Mouse (Mus musculus) CH12F3 (cell line): ENCODE data around the gene Ablim1.

ENCODE experiments used
- in situ Hi-C: fragments of 300-500 bp; cut with MboI; formaldehyde crosslinking; loops from 2 replicates; pipeline ENCODE4 v1.14.3; 2020; ENCODE audit warnings: low sequenced_read_pairs

The Ablim1 gene

DNA sequence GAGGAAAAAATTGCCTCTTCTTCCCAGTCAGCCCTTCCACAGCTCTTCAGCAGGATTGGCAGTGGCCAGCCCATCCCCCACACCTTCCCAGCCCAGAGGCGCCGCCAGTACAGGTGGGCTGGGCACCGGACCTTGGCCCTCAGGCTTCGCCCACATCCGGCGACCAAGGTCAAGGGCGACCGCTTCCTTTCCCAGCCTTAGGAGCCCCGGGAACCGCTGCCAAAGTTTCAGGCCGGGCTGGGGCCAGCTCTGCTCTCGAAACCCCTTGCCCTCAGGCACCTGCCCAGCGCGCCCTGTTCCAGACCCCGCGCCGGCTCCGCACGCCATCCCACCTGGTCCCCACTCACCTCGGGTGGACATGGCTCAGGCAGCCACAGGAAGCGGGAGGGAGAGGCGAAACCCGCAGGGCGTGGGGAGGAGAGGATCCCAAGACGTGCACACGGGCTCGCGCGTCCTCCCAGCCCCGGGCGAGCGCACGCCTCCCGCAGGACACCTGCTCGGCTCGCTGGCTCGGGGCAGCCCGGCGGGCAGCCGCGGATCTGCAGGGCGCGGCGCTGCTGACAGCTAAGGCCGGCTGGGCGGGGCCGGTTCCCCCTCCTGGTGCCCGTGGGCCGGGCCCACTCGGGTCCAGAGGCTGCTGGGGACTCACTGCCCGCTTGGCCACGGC is at the start of gene Ablim1:
Ablim1 (minus strand) TSS at position 574 of the 667 bp plus-strand sequence.
- in situ Hi-C loops = no loop called here

DNA sequence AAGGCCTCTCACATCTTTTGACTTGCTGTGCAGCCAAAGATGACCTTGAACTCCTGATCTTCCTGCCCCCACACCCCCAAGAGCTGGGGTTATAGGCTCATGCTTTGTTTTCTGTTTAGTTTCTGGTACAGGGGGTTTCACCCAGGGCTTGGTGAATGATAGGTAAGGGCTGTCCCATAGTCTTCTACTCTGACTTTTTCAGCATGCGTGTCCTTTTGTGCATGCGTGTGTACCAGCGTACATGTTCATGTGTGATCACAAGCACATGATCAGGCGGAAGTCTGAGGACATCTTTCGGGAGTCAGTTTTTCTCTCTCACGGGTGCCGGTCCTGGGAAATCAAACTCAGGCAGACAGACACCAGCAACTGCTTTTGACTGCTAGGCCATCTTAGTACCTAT is 48.8 kb upstream of the Ablim1 start:
- in situ Hi-C loops = no loop called here

DNA sequence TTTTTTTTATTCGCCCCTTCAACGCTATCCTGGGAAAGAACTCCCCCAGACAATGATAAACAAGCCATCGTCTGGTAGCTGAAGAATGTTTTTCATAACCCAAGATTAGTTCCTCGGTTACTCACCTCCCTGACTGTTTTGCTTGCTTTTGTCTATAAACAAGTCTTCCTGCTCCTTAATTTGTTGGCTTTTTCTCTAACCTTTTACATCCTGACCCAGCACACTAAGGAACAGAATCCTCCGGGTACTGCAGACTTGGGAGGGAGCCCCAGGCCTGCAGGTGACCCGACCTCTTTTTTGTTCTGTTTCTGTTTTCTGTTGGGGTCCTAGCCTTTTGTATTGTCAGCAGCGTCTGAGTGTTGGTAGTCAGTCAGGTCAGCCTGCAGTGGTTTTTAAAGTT is 48.4 kb upstream of the Ablim1 start:
- in situ Hi-C loops = no loop called here

DNA sequence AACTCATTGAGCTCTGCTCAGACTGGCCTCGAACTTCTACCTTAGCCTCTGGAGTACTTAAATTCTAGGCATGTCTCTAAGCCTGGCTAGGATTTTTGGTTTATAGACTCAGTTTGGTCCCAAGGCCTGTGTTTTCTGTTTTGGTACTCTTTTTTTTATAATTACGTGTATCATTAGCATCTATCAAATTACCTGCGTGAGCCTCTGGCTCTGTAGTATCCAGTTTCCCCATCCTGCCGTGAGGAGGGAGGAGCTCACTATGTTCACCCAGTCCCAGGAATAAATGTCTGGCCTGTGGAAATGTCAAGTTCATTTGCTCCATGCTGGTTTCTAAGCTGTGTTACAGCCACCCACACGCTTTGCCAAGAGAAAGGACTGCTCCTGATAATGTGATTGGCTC is 47.9 kb upstream of the Ablim1 start:
- in situ Hi-C loops = no loop called here

DNA sequence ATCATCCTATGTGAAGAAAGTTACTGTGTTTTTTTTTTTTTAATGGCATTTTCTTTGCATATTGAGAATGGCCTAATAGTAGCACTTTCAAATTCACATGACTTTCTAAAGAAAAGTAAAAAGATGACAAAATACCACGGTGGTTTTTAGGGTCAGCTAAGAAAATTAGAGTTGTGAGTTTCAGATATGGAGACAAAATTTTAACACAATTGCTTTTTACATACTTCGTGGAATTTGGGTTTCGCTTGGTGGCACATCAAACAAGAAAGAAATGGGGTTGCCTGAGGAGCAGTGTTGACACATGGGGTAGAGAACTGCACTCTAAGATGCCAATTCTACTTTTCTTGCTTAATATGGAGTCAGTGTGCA is 47.2 kb upstream of the Ablim1 start:
- in situ Hi-C loops = no loop called here

DNA sequence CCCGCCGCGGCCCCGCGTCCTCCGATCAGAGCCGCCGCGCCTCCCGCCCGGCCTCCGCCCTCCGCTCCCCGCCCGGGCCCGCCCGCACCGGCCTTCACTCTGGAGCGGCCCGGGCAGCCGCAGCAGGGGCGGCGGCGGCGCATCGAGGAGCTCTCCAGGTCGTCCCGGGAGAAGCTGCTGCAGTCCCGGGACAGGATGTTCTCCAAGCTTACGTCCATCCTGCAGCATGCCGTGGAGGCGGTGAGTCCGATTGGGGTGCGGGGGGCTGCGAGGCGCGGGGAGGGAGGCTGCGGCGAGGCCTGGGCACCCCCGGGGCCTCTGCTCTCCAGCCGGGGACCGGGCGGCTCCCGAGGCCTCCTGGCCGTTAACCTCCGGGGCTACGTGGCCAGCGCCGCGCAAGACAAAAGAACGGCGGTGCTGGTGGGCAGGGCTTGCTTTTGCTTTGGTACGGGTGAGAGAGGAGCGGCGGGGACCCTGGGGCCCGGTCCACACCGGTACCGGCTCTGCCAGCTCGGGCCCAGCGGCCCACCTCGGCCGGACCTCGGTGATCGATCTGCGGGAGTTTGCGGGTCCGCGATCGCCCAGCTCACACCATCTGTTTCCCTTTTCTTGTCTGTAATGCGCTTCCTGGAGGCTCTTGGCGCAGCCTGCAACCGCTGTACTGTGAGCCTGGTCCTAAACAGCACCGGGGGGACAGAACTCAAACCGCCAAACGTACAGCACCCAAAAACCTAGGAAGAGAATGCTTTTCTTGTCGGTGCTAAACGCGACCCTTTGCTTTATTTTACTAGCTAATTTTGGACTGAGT is 46.6 kb upstream of the Ablim1 start:
- in situ Hi-C loops = no loop called here

DNA sequence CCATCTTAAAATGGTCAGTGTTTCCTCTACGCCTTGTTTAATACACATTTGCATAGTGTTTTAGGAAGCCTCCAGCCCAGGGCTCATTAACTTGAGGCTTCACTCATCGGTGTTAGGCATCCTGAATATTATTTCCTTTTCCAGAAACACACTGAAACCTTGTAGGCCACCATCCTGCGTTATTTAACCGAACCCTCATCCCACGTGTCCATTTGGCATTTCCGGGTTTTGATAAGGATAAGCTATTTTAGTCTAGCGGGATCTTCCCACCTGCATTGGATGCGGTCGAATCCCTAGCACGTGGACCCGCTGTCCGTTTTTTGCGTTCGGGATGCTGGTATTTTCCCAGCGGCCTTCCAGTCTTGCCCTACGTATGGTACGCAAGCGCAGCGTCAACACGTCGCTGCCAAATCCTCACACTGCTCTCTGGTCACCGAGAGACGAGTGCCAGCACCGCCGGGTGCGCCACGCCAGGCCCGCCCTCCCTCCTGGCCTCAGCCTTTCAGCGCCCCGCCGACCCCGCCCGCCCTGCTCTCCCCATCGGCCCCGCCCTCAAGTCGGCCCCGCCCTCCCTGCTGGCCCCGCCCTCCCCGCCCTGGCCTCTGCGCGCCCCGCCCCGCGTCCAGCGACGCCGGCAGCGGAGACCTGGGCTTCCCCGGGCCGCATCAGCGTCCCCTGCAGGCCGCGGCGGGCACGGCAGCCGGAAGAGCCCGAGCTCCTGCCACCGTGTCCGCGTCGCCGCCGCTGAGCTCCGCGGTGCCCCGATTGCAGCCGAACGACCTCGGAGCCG is 45.8 kb upstream of the Ablim1 start, which contains the start of gene Fam160b1:
Fam160b1 (plus strand) TSS at position 340 of the 790 bp plus-strand sequence.
- in situ Hi-C loops = no loop called here

DNA sequence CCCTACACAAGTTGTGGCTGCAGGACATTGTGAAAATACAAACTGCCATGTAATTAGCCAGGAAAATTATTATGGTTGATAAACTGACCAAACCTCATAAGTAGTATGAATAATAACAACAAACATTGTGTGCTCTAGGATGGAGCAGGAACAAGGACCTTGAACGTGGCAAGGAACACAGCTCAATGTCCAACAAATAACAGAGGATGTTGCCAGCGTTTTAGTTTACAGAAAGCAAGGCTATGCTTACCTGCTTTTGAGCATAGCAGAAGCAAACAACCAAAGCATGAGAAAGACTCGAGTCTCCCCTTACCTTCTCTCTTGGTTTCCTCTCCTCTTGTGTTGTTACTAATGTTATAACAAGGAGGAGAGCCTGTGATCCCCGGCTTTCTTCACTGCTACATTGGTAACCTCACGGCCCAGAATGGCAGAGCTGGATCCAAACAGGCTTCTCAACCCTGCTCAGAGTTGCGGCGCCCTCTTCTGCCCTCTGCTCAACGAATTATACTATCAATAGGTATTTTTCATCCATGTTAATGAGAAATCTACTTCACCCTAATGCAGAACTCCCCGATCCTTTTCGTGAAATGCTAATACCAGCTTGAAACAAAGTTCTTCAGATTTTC is 45.1 kb upstream of the Ablim1 start:
- in situ Hi-C loops = no loop called here

DNA sequence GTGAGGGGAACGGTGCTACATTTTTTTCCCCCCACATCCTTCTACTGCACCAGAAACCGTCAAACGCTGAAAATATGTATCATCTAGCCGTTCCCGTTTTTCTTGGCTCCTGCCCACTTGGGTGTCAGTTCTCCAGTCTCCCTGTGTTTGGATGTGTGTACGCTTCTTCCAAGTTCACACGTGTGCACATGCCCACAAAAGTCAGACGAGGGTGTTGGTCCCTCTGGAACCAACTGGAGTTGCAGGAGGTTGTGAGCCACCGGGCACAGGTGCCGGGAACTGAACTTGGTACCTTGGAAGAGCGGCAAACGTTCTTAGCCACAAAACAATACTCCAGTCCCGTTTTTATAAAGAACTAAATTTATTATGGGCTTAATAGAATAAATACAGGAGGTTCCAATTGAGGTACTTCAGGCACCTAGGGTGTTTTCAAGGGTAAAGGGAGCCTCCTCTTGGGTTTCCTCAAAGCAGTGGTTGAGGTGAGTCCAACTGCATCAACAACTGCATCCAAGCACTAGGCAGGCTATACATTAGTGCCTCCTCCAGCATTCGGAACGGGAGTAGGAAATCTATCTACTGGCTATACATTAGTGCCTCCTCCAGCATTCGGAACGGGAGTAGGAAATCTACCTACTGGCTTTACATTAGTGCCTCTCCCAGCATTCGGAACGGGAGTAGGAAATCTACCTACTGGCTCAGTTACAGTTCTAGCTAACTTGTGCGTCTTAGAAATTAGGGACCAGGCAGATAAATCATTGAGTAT is 44.3 kb upstream of the Ablim1 start:
- in situ Hi-C loops = no loop called here

DNA sequence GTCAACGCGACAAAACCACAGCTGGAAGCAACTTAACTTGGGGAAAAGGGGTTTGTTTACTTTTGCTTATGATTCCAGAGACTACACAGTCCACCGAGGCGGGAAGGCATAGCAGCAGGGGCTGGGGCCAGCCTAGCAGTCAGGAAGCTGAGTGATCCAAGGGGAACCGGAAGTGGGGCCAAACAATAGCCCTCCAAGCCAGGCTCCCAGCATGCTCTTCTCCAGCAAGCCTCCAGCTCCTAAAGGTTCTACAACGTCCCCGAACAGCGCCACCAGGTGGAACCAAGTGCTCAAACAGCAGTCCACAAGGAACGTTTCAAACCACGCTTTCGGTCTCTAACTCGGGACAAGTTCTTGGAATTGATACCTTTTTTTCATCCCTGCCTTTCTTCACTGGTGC is 43.6 kb upstream of the Ablim1 start:
- in situ Hi-C loops = no loop called here

DNA sequence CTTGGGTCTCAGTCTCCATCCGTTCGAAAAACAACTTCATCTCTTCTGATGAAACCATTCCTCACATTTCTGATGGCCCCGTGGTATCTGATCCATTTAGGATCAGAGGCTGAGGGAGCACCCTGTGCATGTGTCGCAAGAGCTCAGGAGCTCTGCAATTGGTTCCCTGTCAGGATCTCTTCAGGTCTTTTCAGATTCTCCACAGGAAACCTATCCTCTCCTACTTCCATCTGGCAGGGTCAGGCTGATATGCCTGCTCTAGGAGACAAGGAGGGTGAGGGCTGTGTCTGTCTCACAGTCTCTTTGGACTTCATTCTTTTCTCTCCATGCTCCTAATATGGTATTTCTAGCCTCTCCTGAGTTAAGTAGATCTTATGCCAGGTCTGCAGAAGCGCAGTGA is 43.1 kb upstream of the Ablim1 start:
- in situ Hi-C loops = no loop called here

DNA sequence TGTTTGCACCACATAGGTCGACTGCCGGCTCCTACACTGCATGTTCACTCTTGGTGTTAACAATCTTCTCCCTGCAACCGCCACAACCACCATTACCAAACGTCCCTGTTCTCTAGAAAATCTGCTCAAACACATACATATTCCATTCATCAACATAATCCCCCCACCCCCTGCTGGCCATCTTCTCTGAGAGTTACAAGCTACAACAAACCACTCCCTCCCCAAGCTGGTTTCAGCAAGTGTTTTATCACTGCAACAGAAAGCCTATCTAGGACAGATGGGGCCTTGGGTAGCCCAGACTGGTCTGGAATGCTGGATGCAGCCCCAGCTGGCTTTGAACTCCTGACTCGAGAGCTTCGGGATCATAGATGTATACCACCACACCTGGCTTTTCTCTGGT is 42.5 kb upstream of the Ablim1 start:
- in situ Hi-C loops = no loop called here

DNA sequence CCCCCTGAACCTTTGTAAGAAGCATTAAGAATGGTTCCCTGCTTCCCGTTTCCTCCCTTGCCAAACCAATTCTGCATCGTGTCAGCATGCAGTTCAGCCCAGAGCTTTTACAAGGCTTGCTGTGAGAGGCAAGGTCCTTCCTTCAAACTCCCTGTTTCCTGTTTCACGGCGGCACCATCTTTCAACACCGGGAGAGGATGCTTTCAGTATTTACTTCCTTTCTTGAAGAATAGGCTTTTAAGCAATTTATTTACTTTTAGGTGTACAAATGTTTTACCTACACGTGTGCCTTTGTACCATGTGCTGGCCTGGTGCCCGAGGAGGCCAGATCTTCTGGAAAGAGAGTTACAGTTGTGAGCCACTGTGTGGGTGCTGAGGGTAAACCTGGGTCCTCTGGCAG is 41.6 kb upstream of the Ablim1 start:
- in situ Hi-C loops = no loop called here

DNA sequence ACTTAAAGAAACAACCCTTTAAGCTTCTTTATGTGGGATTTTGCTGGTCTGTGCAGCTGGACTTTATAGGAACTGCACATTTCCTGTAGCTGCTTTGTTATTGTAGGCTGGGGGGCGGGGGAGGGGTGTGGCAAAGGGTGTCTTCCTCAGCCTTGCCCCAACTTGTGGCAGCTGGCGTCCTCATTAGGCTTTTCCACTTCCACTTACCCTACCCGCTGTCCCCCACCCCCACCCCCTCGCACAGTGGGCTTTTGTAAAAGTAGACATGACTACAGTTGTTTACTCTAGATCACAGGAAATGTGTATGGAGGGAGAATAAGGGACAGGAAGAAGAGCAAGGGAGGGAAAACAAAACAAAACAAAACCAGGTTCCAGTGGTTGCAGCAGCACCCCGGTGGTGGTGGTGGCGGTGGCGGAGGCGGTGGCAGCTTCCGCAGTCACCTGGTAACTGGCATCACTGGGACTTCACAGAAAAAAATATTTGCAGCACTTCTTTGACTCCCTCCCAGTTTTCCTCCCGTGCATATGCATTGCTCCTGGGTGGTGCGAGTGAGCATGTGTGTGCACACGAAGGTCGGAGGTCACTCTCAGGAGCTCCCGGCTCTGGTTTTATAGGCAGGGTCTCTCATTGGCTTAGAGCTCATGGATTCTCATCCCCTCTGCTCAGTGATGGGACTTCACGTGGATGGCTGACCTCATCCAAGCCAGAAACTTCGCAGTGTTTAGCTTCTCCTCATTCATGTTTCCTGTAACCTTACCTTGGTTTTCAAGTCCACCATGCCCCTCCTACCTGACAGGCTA is 40.9 kb upstream of the Ablim1 start:
- in situ Hi-C loops = no loop called here

DNA sequence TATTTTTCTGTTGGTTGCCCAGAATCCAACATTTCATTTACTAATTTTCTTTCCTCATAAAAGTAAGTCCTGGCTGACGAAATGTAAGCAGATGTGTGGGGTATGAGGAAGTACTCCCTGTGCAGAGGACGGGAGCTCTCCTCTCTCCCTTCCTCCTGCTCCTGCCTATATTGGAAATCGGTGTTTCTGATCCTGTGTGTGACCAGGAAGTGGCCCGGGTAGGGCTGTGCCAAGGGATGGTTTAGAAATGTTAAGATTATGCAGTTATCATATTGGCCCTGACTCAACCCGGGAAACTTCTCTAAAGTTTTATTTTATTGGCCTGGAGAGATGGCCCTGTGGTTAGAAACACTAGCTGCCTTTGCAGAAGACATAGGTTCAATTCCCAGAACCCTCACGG is 40.0 kb upstream of the Ablim1 start:
- in situ Hi-C loops = no loop called here

DNA sequence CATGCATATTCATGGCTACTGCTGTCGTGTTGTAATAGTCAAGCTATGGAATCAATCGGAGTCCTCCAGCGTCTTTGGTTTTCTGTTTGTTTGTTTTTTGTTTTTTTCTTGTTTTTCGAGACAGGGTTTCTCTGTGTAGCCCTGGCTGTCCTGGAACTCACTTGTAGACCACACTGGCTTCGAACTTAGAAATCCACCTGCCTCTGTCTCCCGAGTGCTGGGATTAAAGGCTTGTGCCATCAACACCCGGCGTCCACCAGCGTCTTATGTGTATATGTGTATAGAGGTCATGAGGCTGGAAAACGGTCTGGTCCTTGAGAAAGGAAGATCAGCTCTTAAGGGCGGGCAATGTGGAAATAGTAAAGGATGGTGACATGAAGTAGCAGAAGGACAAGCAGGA is 39.3 kb upstream of the Ablim1 start:
- in situ Hi-C loops = no loop called here

DNA sequence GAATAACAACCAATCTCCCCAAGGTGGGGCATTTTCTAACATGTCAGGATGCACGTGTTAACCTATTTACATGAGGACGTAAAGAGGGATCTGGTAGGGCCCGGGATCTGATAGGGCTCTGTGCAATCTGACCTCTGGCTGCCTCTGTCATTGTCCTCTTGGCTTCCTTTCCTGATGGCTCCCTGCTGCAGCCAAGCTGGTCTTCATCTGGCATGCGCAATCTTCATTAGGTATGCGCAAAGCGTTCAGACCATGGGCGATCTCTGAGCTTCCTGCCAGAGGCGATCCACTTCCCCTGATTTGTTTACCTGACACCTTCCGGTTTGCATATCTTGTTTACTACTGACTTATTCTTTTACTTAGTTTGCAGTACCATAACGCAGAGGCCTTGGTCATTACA is 38.5 kb upstream of the Ablim1 start:
- in situ Hi-C loops = no loop called here

DNA sequence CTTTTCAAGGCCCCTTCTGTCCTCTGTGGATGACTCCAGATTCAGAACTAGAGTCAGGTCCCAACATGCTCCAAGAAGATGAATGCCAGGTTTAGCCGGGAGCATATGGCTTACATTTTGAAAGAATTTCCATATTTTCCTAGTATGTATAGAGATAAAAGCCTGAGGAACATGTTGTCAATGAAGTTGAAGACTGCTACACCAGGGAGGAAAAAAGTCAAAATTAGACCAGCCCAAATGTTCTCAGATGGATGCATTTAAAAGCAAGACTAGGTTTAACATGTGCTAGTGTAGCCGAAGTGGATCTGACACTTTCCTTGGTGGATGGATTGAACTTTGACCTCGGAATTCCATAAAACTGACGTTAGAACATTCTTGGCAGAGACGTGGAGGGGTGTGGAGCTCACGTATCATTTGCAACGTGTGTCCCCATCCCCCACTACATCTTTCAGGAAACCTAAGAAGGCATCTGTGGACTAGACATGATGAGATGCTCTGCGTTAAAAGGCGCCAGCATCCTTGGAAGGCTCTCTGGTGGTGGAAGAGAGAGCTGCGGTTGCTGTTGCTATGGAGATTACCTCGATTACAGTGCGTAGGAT is 37.7 kb upstream of the Ablim1 start:
- in situ Hi-C loops = no loop called here

DNA sequence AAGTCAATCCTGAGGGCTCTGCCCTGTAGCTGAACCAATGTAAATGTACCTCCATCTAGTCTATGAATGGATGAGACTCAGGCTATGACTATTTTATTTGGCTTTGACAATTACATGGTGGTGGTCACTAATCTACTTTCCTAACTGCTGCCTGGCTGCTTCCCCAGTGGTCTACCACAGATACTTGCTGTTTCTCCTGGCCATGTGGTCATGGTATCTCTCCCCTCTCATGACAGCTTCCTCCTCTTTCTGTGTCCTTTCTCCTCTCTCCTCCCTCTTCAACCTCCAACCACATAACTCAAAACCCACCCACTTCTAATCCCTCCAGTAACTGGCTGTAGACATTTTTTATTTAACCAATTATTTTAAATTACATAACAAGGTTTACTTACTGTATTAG is 34.4 kb upstream of the Ablim1 start:
- in situ Hi-C loops = no loop called here
